Mouse (Mus musculus) c-Kit-negative CD71-positive TER-119-positive erythroid progenitor cells, embryonic 14.5 days (primary cell): ENCODE measurements around the gene Tenm3.
"Not testable (repeated sequence)": the region's sequence is repeated elsewhere in the genome, so short reads cannot be mapped to it uniquely, and the experiment has no call there.

Source experiments
- DNase-seq: peaks from one replicate; pipeline ENCODE4 v3.0.0-alpha.2; 2013; ENCODE audit warnings: low read depth, low spot score

Gene Tenm3

DNA sequence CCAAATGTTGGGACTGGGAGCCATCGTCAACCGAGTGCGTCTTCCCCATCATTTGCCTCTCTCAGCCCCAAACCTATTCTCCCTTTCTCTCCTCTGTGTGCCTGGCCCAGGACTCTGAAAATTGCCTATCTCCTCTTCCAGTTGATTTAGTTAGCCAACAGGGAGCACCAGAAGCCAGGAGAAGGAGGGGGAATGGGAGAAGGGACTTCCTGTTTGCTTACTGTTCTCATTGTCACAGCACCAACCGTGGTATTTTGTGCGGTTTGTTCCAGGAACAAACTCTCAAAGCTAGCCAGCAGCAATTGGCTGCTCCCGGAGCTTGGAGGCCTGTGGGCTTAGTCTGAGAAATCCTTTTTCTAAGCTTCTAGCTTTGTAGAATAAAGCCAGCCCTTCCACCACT, 636.2 kb downstream of the Tenm3 start:
- DNase-seq, result no peak

DNA sequence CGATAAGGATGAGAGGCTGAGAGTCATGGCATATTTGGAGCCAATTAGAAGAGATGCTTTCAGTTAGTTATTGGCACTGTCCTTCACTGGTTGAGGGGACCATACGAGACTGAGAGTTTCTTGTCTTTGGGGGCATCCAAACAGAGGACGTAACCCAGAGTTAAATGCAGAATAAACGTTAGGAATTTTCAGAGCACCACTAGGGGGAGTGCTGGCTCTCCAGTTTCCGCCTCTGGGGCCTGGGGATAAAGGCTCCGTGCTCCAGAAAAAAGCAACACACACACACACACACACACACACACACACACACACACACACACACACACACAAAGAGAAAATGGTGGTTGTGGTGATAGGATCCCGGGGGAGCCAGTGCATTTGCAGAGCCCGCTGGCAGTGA, 636.8 kb downstream of the Tenm3 start:
- no peak for DNase-seq

DNA sequence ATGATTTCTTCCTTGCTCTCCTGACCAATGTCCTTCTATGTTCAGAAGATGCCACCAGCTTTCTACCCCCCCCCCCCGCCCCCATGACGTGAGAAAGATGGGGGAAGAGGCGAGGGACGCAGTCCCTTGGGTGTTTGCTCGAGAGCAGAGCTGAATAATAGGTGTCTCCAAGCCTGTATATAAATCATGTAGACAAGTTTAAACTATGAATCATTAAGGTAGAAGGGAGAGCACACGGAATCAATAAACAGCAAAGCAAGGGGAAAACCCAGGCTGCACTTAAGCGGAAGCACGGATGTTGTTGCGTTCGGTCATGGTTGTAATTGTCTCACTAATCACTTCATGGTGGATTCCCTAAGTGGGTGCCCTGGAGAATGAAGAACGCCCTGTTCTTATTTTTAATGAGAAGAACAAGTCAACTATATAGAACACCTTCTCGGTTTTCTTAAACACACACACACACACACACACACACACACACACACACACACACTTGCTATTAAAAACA, 638.9 kb downstream of the Tenm3 start:
- DNase-seq, result no peak

DNA sequence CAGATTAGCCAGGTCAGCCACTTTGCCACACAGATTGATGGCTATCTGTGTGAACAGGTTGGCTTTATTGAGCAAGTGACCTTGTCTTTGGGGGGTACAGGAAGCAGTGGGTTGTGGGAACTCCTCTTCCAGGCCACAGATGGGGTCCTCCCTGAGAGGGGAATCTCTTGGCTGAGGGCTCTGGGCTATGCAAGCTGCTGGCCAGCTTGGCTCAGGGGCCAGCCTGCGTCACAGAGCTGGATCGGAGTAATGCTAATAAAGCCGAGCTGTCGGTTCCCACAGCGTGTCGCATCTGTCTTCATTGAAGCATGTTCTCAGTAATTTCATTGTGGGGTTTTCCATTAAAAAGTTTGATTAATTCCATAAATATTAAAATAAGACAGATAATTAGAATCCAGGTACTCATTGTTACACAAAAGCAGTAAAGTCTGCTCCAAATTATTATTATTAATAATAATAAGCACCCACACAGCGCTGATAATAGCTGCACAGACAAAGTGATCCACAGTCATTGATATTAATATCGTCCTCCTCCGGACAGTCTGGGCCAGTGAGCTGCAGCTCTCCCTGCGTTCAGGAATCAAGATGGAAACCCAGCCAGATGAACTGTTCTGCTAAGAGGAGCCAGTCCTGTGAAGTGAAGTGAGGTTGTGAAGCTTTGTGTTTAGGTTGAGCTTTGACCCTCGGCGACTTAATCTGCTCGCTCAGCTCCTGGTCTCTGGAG, 639.5 kb downstream of the Tenm3 start:
- DNase-seq, result no peak

DNA sequence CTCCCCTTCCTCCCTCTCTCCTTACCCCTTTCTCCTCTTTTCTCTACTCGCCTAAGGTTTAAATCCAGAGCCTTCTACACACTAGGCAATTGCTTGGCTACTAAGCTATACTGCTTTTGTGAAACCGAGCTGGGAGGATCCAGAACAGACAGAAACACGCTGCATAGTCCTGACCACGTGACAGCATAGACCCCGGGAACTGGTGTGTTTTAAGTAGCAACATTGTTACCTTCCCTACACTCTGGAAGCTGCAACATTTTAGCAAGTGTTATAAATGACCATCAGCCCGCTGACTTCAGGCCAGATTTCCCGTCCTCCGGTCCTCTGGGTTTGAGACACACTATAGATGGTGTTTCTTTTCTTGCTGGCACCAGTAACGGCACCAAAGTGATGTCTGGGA, 640.1 kb downstream of the Tenm3 start:
- no peak for DNase-seq

DNA sequence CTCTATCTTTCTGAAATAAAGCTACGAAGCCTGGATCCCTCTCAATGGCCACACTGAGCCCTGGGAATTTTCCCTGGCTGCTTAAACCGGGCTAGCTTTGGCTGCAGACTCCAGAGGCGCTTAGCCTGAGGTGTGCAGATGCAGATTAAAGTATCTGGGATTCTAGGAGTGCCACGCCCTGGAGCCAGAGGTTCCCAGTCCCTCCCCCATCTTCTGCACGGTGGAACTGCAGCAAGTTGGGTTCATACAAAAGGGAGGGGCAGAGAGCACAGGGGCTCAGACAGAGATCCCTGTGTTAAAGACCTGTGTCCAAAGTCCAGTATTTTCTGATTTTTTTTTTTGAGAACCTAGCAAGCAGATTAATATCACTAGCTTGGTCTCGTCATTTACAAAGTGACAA, 640.6 kb downstream of the Tenm3 start:
- DNase-seq, result no peak

DNA sequence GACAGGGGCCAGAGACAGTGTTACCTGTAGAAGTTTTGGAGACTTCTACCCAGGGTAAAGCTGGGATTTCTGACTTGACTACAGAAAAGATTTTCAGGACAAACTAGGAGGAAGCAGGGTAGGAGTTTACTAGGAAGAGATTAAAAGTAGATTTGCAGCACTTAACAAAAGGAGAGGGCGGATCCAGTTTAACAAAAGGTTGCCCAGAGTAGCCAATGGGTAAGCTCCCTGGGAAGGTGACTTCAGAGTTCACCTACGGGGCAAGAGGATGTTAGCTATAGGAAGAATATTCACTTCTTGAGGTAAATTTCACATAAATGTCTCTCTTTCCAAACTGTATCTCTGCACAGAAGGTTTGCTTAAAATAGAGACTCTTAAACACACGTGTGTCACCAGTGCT, 641.1 kb downstream of the Tenm3 start:
- no peak for DNase-seq

DNA sequence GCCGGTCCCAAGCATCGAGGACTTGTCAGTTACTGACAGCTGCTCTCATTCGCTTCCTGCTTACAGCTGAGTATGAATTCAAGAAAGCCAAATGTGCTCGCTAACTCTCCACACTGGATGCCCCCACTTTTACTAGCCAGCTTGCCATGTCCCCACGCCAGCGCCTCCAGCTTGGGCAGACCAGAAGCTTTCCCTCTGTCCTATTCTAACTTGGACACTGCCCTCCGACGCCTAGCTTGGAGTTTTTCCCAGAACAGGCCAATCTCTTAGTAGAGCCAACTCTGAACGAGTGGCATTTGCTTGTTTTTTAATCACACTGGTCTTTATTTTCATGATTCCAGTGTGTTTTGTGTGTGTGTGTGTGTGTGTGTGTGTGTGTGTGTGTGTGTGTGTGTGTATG, 644.6 kb downstream of the Tenm3 start:
- DNase-seq, result no peak

DNA sequence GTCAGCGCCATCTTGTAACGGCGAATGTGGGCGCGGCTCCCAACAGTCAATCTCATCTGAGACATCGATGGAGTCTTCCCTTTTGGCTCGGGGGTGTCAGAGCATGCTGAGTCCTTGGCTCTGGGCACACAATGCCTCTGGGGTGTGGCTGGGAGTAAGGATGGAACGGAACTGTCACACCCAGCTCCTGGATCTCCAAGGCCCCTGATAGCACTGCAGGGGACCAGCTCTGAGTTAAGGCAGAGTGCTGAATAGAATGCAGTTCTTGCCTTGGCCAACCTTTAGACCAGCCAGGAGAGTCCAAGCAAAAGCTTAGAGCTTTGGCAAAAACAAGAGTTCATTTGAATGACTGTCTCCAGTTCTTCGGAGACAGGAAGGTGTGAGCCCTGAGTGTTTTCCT, 647.8 kb downstream of the Tenm3 start:
- DNase-seq, result no peak

DNA sequence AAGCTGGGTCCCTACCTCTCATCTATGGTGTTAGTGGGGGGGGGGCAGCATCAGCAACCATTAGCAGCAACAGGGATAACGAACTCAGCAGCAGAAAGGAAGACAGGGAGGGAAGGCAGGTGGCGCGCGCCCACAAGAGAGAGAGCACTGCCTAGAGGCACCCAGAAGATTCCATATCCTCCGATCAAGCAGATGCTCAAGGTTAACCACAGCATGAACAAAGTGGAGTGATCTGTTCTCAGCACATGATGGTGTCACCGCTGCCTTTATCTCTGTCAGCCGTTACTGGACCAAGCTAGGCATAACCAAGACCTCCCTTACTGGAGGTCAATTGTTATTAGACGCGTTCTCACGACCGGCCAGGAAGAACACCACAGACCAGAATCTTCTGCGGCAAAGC, 655.2 kb downstream of the Tenm3 start:
- no peak for DNase-seq

DNA sequence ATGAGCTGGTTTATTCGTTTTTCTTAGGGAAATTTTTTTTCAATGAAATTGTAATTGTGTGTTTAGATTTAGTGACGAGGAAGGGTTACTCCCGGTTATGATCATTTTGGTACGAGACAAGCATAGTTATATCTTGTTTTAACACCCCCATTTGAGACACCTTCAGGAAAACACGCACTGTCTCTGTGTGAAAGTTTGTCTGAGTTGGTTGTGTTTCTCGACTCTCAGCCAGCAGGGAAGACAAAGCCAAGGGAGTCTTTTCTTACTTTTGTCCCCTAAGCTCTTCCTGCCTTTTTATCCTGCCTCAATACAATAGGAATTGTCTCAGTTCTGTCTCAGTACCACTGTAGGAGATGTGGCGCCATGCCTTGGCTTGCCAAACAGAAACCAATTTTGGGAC, 660.0 kb downstream of the Tenm3 start:
- DNase-seq, result no peak

DNA sequence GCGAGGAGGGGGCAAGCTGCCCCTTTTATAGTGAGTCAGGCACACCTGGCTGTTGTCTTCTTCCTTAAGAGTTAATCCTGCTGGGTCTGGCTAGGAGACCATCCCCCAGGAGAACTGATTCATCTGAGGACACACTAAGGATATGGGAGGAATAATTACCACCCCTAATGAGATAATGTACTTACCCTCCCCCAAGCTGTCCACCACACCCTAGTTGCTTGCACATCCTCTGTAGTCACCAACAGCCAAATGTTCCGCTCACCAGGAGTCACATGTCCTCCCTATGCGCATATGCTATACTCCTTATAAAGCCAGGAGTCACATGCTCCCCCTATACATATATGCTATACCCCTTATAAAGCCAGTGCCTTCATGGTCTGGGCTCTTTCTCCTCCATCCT, 662.8 kb downstream of the Tenm3 start:
- no peak for DNase-seq

DNA sequence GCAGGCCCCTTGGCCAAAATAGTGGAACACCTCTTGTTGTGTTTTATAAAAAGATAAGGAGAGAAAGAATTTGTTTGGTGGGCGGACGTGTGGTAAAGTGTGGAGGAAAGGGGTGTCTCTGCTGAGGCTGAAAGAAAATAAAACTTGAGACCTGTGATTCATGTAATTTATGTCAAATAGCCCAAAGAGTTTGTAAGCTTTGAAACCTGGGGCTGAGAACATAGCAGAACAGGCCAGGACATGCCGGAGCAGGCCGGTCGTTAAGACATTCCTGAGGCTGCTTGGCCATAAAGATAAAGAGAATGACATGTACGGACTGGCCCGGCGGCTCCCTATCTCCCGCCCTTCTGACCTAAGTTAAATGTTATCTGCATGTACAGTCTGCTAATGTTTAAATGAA, 663.6 kb downstream of the Tenm3 start:
- DNase-seq, result not testable (repeated sequence)

DNA sequence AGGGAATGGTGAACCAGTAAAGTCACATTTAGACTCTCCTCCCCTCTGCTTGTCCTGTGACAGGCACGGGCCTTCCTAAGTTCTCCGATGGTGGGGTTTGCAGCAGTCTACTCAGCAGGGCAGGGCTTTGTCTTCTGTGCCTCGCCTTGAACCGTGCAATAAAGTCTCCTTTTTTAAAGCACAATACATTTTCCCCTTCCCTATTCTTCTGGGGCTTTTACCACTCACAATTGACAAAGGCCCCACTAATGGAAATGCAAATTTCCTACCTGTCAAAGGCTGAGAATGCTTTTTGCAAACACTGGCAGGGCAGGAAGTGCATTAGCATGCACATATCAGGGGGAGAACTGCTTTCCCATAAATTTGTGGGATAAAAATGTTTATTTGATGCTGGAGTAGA, 664.8 kb downstream of the Tenm3 start:
- no peak for DNase-seq

DNA sequence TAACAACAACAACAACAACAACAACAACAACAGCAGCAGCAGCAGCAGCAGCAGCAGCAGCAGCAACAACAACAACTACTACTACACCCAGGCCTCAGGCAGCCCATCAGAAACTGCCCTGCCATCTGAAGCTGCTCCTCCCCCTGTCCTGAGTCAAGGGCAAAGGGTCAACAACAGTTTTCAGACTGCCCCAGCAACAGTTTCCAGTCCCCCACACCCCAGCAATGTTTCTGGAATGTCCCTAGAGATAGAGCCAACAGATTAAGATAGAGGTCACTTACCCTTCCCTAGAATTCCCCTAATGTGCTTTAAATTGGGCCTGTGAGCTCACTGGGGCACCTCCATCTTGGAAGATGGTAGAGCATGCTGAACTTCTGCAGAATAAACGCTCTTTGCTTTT, 665.9 kb downstream of the Tenm3 start:
- no peak for DNase-seq
